Mouse (Mus musculus): ENCODE data around the gene Hectd1. TPM values are rescaled to one million over a fixed set of nuclear protein-coding genes. Genes with fewer than 3 reads are reported as not detected.
A peak's percentile ranks its signal among the peaks of the same experiment; 100 is the strongest.

The Hectd1 gene
- polyA plus RNA-seq, 1 experiment from 2014 or later = 34.1 TPM

GRCm38 (mm10) chr12:51704572-51704971, 124.8 kb downstream of the Hectd1 start:
- no peak for ATAC-seq
- Histone ChIP-seq H3K4me1 (ENCODE audit: control insufficient read depth, insufficient read depth, low read length) (no peaks in the 10 kb centered on the region), H3K4me2 (ENCODE audit: low read length) (no peak overlapping the region), H3K9me3 (replicated peaks; ENCODE audit: control insufficient read depth, low read length, poor library complexity, severe bottlenecking) (no peaks in the 10 kb centered on the region), H3K27ac (ENCODE audit: low read length) (no peak overlapping the region), H3K4me3 (ENCODE audit: low read depth, low read length) (no peak overlapping the region), H3K36me3 (ENCODE audit: control insufficient read depth, insufficient read depth, low read length) (no peaks in the 10 kb centered on the region), H3K9ac (ENCODE audit: low read depth, low read length) (no peak overlapping the region), H3K27me3 (ENCODE audit: control insufficient read depth, insufficient read depth, low read depth, low read length) (no peaks in the 10 kb centered on the region)
- WGBS = 73% methylated on average over 7 of the region's 7 CpGs

GRCm38 (mm10) chr12:51703859-51704258, 125.5 kb downstream of the Hectd1 start:
- no peaks in the 10 kb centered on the region for H3K27me3 ChIP-seq (ENCODE audit: control insufficient read depth, insufficient read depth, low read depth, low read length)
- no peak overlapping the region for H3K27ac ChIP-seq (ENCODE audit: low read length)
- H3K36me3 ChIP-seq (ENCODE audit: control insufficient read depth, insufficient read depth, low read length) = no peaks in the 10 kb centered on the region
- no peak overlapping the region for H3K4me3 ChIP-seq (ENCODE audit: low read depth, low read length)
- H3K4me2 ChIP-seq (ENCODE audit: low read length) = no peak overlapping the region
- no peaks in the 10 kb centered on the region for H3K4me1 ChIP-seq (ENCODE audit: control insufficient read depth, insufficient read depth, low read length)
- no peak for ATAC-seq
- no peak overlapping the region for H3K9ac ChIP-seq (ENCODE audit: low read depth, low read length)
- no peaks in the 10 kb centered on the region for H3K9me3 ChIP-seq (replicated peaks; ENCODE audit: control insufficient read depth, low read length, poor library complexity, severe bottlenecking)
- WGBS = 47% methylated on average over 1 of the region's 1 CpGs

GRCm38 (mm10) chr12:51701723-51702122, 127.6 kb downstream of the Hectd1 start:
- H3K36me3 ChIP-seq (ENCODE audit: control insufficient read depth, insufficient read depth, low read length) = no peaks in the 10 kb centered on the region
- ATAC-seq = no peak
- H3K4me3 ChIP-seq (ENCODE audit: low read depth, low read length) = no peak overlapping the region
- H3K9ac ChIP-seq (ENCODE audit: low read depth, low read length) = no peak overlapping the region
- no peaks in the 10 kb centered on the region for H3K9me3 ChIP-seq (replicated peaks; ENCODE audit: control insufficient read depth, low read length, poor library complexity, severe bottlenecking)
- no peak overlapping the region for H3K4me2 ChIP-seq (ENCODE audit: low read length)
- H3K4me1 ChIP-seq (ENCODE audit: control insufficient read depth, insufficient read depth, low read length) = no peaks in the 10 kb centered on the region
- no peaks in the 10 kb centered on the region for H3K27me3 ChIP-seq (ENCODE audit: control insufficient read depth, insufficient read depth, low read depth, low read length)
- H3K27ac ChIP-seq (ENCODE audit: low read length) = no peak overlapping the region

GRCm38 (mm10) chr12:51699623-51700393, 129.5 kb downstream of the Hectd1 start:
- Histone ChIP-seq H3K4me1 (ENCODE audit: control insufficient read depth, insufficient read depth, low read length) (no peaks in the 10 kb centered on the region), H3K4me3 (ENCODE audit: low read depth, low read length) (no peak overlapping the region), H3K27ac (ENCODE audit: low read length) (no peak overlapping the region), H3K4me2 (ENCODE audit: low read length) (no peak overlapping the region), H3K36me3 (ENCODE audit: control insufficient read depth, insufficient read depth, low read length) (no peaks in the 10 kb centered on the region), H3K27me3 (ENCODE audit: control insufficient read depth, insufficient read depth, low read depth, low read length) (no peaks in the 10 kb centered on the region), H3K9me3 (replicated peaks; ENCODE audit: control insufficient read depth, low read length, poor library complexity, severe bottlenecking) (no peaks in the 10 kb centered on the region), H3K9ac (ENCODE audit: low read depth, low read length) (no peak overlapping the region)
- 61% methylated on average over 8 of the region's 8 CpGs for WGBS
- 0 out of 2 replicates have a peak, but pooled peaks have one; percentile 27 for ATAC-seq

GRCm38 (mm10) chr12:51696157-51696556, 133.2 kb downstream of the Hectd1 start:
- H3K9ac ChIP-seq (ENCODE audit: low read depth, low read length) = no peak overlapping the region
- WGBS = 94% methylated on average over 2 of the region's 2 CpGs
- no peaks in the 10 kb centered on the region for H3K27me3 ChIP-seq (ENCODE audit: control insufficient read depth, insufficient read depth, low read depth, low read length)

GRCm38 (mm10) chr12:51694966-51695365, 134.4 kb downstream of the Hectd1 start:
- no peak overlapping the region for H3K9ac ChIP-seq (ENCODE audit: low read depth, low read length)
- no peak overlapping the region for H3K4me2 ChIP-seq (ENCODE audit: low read length)
- H3K27ac ChIP-seq (ENCODE audit: low read length) = no peak overlapping the region
- WGBS = 91% methylated on average over 1 of the region's 1 CpGs
- no peak for ATAC-seq
- H3K9me3 ChIP-seq (replicated peaks; ENCODE audit: control insufficient read depth, low read length, poor library complexity, severe bottlenecking) = no peaks in the 10 kb centered on the region
- no peaks in the 10 kb centered on the region for H3K27me3 ChIP-seq (ENCODE audit: control insufficient read depth, insufficient read depth, low read depth, low read length)
- no peaks in the 10 kb centered on the region for H3K36me3 ChIP-seq (ENCODE audit: control insufficient read depth, insufficient read depth, low read length)
- H3K4me1 ChIP-seq (ENCODE audit: control insufficient read depth, insufficient read depth, low read length) = peaks cover 7% of the 10 kb centered on the region
- H3K4me3 ChIP-seq (ENCODE audit: low read depth, low read length) = no peak overlapping the region

More at GRCm38 (mm10) chr12:51696157-51696556, 133.2 kb downstream of the Hectd1 start:
- ATAC-seq = no peak
- H3K9me3 ChIP-seq (replicated peaks; ENCODE audit: control insufficient read depth, low read length, poor library complexity, severe bottlenecking) = no peaks in the 10 kb centered on the region
- no peak overlapping the region for H3K27ac ChIP-seq (ENCODE audit: low read length)
- H3K4me3 ChIP-seq (ENCODE audit: low read depth, low read length) = no peak overlapping the region
- H3K4me1 ChIP-seq (ENCODE audit: control insufficient read depth, insufficient read depth, low read length) = peaks cover 4% of the 10 kb centered on the region; the same call in 1 of the 2 replicates
- no peak overlapping the region for H3K4me2 ChIP-seq (ENCODE audit: low read length)
- H3K36me3 ChIP-seq (ENCODE audit: control insufficient read depth, insufficient read depth, low read length) = no peaks in the 10 kb centered on the region

- H3K27me3 ChIP-seq (ENCODE audit: control insufficient read depth, insufficient read depth, low read depth, low read length) = no peaks in the 10 kb centered on the region
- no peak overlapping the region for H3K27ac ChIP-seq (ENCODE audit: low read length)
- H3K4me2 ChIP-seq (ENCODE audit: low read length) = no peak overlapping the region
- peaks cover 13% of the 10 kb centered on the region for H3K4me1 ChIP-seq (ENCODE audit: control insufficient read depth, insufficient read depth, low read length)
- ATAC-seq = no peak
- no peaks in the 10 kb centered on the region for H3K9me3 ChIP-seq (replicated peaks; ENCODE audit: control insufficient read depth, low read length, poor library complexity, severe bottlenecking)
- H3K9ac ChIP-seq (ENCODE audit: low read depth, low read length) = no peak overlapping the region
- no peaks in the 10 kb centered on the region for H3K36me3 ChIP-seq (ENCODE audit: control insufficient read depth, insufficient read depth, low read length)
- no peak overlapping the region for H3K4me3 ChIP-seq (ENCODE audit: low read depth, low read length)
These were observed 135.2 kb downstream of the Hectd1 start for GRCm38 (mm10) chr12:51694096-51694495.

Other genes with a start within 250 kb of the Hectd1 start
- gene Coch, start 236.2 kb downstream of the Hectd1 start, polyA plus RNA-seq (2015; fragmentation: Nextera tagmentation; extraction: Ambion mirVana) = 17.7 and 22.2 TPM in 2 replicates
- gene Ap4s1, start 138.5 kb downstream of the Hectd1 start, polyA plus RNA-seq (2015; fragmentation: Nextera tagmentation; extraction: Ambion mirVana) = 55.0 and 55.7 TPM in 2 replicates
- 32.0 and 33.2 TPM in 2 replicates for gene Strn3, start 137.6 kb downstream of the Hectd1 start, polyA plus RNA-seq (2015; fragmentation: Nextera tagmentation; extraction: Ambion mirVana)
- 6.9 and 7.1 TPM in 2 replicates for gene Heatr5a, start 141.8 kb upstream of the Hectd1 start, polyA plus RNA-seq (2015; fragmentation: Nextera tagmentation; extraction: Ambion mirVana)
- gene Dtd2, start 177.0 kb upstream of the Hectd1 start, polyA plus RNA-seq (2015; fragmentation: Nextera tagmentation; extraction: Ambion mirVana) = 18.2 and 24.7 TPM in 2 replicates
- gene Gpr33, start 198.5 kb upstream of the Hectd1 start, polyA plus RNA-seq (2015; fragmentation: Nextera tagmentation; extraction: Ambion mirVana) = not detected in 2 replicates